Mouse (Mus musculus): ENCODE measurements at regions not wholly inside any gene's neighbourhood (a gene's known extent, or its start where the extent isn't known, plus 50 kb on each side); places are given as distances from the start of the nearest gene placed in this dataset.
A peak's percentile ranks its signal among the peaks of the same experiment; 100 is the strongest.
"Not testable (repeated sequence)": the region's sequence is repeated elsewhere in the genome, so short reads cannot be mapped to it uniquely, and the experiment has no call there.

DNA sequence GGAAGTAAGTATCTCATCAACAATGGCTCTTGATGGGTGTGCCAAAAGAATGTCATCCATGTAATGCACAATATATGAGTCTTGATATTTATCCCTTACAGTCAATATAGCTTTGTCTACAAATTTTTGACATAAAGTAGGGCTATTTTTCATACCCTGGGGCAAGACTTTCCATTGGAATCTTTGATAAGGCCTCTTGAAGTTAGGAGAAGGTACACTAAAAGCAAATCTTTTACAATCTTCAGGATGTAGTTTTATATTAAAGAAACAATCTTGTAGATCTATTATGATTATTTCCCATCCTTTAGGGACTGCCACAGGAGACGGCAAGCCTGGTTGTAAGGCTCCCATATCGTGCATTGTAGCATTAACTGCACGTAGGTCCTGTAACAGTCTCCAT lies 1038.8 kb upstream of the Sel1l start:
- no peak for DNase-seq (ENCODE audit: low spot score in 2 of 2)

DNA sequence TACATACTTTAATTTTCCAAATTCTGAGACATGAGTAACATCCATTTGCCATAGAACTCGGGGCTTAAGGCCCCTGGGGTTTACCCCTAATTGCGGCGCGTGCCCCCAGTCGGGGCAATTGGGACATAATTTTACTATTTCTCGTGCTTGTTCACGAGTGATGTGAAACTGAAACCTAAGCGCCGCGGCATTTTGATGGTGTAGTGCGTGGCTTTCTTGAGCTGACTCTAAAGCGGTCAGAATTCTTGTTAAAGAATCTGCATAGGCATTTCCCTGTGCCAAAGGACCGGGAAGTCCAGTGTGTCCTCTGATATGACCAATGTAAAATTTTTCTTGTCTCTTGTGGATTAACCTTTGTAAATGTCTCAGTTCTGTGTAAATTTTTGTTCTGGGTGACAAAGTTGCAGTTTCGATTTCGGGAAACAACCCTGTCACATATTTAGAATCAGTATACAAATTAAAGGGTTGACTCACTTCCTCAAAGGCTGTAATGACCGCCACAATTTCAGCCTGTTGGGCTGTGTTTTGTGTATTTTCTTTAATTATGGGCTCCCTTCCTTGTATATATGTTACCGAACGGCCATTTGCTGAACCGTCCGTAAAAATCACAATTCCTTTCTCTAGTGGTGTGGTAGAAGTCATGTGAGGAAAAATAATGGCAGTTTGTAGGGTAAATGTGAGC lies 1037.6 kb upstream of the Sel1l start:
- DNase-seq (ENCODE audit: low spot score in 2 of 2) = not testable (repeated sequence)

DNA sequence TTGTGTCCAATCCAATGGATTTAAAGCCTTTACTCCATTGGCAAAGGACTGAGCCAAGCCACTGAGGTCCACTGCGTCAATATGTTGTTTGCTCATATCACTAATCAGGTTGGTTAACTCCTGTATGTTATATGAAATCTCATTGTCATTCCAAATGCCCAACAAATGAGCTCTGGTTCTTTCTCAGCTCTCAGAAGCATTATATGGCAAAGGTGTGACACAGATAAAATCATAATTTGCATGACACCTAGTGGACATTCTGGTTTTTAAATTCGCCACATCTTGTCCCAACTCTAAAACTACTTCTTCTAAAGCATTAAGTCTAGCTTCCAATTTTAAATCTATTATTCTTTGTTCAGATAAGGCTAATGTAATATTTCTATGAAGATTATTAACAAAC lies 1035.1 kb upstream of the Sel1l start:
- not testable (repeated sequence) for DNase-seq (ENCODE audit: low spot score in 2 of 2)

DNA sequence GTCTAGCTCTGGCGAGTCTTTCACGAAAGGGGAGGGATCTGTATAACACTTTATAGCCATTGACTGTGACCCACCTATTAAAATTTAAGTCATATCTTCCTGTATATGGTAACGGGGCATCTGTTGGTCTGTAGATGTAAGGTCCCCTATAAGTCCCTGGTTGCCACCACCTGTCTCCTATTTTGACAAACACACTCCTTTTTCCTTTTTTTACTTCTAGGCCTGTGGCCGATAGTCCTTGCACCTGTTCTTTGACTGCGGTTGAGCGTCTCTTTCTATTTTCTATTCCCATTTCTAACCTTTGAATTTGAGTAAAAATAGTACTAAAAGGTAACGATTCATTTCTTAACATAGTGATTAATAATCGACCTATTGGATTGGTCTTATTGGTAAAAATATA lies 1034.1 kb upstream of the Sel1l start:
- DNase-seq (ENCODE audit: low spot score in 2 of 2) = not testable (repeated sequence)

DNA sequence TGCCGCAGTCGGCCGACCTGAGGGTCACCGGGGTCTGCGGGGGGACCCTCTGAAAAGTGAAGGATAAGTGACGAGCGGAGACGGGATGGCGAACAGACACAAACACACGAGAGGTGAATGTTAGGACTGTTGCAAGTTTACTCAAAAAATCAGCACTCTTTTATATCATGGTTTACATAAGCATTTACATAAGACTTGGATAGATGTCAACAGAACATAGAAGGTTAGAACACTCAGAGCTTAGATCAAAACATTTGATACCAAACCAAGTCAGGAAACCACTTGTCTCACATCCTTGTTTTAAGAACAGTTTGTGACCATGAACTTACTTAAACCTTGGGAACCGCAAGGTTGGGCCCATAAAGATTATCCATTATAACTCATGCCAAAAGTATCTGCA lies 1033.6 kb upstream of the Sel1l start:
- not testable (repeated sequence) for DNase-seq (ENCODE audit: low spot score in 2 of 2)

DNA sequence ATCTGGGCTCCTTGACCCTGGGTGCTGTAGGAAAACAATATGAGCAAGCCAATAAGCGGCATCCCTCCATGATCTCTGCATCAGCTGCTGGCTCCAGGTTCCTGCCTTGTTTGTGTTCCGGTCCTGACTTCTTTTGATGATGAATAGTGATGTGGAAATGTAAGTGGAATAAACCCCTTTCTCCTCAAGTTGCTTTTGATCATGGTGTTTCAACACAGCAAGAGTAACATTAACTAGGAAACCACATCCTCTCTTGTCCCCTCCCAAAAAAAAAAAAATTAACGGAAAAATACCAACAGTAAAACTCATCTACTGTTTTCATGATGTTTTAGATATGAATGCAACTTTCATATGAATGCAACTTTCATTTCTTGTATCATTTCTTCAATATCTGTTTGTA lies 1024.6 kb upstream of the Sel1l start:
- no peak for DNase-seq (ENCODE audit: low spot score in 2 of 2)

DNA sequence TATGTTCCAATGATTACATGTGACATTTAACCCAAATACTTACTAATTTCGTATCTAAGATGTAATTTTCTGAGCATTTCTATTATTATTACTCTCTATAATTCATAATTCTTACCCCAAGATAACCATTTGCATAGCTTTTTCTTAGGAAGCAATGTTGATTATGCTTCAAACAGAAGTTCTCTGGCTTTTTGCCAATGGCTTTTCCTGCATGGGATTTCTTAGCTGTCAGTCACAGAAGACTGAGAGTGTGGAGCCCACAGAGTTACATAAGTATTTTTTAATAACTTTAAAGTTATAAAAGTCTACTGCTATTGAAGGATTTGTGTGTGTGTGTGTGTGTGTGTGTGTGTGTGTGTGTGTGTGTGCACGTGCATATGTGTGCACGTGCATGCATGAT lies 1020.4 kb upstream of the Sel1l start:
- no peak for DNase-seq (ENCODE audit: low spot score in 2 of 2)

DNA sequence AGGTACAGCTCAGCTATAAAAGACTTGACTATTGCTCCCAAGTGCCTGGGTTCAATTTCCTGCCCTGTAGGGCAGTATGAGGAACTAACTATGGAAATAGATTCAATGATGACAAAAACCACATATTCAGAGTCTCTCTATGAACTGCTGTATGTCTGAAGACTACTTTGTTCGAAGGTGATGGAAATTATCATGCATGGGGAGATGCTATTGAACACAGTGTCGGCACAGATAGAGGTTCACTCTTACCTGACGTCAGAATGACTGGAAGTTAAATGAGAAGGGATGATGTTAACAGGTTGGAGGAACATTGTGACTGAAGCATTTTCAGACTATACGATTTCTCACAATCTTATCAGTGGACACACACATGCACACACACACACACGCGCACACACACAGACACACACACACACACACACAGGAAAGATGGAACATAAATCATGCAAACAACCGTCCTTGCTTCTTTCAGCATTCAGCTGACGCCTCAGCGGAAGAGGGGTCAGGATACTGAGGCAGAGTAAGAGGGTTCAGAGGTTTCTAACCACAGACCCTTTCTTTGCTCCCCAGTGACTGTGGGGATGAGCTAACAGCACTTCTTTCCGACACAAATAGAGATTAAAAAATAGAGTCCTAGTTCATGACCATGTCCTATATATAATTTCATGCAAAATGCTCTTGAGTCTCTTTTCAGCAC lies 974.3 kb upstream of the Sel1l start:
- DNase-seq (ENCODE audit: low spot score in 2 of 2) = no peak

DNA sequence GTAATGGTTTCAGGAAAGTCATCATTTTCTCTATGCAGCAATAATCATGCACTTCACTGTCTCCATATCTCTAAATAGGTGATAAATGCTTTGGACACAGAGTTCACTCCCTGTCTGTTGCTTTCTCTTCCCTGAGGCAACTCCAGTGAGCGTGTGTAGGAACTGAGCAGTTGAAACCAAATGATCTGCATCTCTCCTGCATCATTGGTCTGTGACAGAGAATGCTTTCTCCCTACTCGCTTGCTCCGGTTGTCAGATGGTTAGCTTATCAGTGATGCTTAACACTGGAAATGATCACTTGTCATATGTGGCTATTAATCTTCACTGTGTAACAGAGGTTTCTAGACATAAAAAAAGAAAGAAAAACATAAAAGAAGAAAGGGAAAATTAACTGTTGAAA lies 969.7 kb upstream of the Sel1l start:
- DNase-seq (ENCODE audit: low spot score in 2 of 2) = no peak

DNA sequence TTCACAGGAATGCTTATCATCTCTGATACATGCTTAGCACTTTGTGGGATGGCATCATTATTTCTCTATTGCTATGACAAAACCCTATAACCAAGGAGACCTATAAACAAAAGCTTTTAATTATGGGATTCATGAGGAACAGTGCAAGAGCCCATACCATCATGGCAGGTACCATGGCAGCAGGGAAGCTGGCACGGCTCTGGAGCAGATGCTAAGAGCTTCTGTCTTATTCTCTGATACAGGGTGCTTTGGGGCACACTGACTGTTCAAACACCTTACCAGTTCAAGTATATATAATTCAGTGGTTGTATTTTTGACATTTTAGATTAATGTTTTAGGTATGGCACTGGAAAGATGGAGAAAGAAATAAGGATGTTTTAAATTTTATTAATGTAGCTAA lies 952.2 kb upstream of the Sel1l start:
- peak in 1 of 2 experiments; percentile 22 for DNase-seq (ENCODE audit: low spot score in 2 of 2)

DNA sequence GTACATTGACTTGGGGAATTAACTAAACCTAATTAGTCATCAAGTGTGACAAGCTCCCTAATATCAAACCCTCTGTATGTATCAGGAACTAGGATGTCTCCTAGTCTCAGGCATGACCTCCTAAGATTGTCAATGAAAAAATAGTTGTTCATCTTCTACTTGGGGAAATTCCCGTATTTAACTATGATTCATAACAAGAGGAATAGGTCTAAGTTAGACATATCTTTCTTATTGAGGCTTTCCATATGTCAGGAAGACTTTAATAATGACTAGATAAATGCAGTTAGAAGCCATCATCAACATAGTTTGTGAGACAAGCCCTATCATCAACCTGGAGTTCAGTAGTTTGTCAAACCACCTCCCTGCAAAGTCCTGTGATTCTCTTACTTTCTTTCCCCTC lies 934.4 kb upstream of the Sel1l start:
- no peak for DNase-seq (ENCODE audit: low spot score in 2 of 2)

DNA sequence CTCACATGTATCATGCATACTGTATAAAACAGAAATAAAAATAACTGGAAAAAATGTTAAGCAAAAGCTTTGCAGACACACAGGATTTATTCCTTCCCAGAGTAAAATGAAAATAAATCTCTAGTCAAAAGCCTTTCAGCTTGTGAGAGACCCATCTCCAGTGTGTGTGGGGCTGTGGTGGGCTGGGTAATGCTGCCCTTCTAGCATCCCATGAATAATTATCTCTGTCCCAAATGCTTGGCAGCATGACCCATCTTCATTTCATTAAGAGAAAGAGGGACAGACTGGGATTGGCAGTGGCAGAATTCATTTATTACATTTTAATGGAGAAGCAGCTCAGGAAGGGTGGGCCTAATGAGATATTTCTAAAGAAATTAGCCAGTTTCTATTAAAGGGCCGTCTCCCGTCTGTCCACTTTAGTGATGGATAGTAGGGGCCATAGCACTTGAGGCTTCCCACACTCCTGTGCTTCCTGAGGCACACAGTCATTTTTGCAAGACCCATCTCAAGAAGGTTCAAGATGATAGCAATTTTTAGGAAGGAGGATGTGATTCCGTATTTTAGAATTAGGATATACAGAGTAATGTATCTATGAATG lies 930.8 kb upstream of the Sel1l start:
- no peak for DNase-seq (ENCODE audit: low spot score in 2 of 2)

DNA sequence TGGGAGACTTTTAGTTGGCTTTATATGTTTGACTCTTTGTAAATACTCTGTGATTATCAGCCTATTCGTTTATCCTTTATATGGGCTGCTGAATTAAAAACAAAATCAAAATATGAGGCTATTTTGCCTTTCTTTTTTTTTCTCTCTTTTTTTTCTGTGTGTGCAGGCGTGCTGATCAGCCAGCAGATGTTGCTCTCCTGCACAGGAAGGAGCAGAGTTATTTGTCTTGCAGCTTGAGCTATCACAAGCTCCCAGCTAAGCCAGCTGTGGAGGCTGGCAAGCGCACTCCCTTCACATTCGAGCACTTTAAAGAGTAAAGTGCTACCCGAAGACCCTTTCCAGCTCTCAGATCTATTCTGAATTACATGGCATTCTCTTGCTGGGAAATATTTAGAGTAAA lies 926.7 kb upstream of the Sel1l start:
- no peak for DNase-seq (ENCODE audit: low spot score in 2 of 2)

DNA sequence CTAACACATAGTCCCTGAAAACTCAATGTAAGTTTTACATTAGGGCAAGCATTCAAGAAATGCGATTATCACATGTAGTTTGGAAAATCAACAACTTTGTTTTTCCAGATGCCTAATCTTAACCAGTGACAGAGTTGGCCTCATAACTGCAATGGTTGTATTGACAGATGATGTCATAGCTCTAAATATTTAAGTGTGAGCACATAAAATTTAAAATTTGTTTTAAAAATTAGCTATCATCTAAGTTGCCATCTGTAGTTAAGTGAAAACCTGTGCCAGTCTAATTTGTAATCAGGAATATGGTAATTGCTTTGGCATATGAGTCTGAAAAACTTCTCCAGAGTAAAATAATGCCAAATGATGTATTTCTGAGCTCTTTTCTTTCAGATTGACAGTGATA lies 899.6 kb upstream of the Sel1l start:
- peak in 1 of 2 experiments; percentile 40 for DNase-seq (ENCODE audit: low spot score in 2 of 2)

DNA sequence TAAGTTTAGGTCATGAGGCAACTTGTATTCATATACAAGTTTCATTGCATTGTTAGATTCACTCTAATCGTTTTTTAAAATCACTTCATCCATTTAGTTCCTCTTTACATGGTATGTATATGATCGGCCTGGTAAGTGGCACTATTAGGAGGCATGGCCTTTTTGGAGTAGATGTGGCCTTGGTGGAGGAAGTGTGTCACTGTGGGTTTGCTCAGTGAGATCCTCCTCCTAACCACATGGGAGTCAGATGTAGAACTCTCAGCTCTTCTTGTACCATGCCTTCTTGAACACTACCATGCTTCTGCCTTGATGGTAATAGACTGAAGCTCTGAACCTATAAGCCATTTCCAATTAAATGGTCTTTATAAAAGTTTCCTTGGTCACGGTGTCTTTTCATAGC lies 891.9 kb upstream of the Sel1l start:
- DNase-seq (ENCODE audit: low spot score in 2 of 2) = no peak

DNA sequence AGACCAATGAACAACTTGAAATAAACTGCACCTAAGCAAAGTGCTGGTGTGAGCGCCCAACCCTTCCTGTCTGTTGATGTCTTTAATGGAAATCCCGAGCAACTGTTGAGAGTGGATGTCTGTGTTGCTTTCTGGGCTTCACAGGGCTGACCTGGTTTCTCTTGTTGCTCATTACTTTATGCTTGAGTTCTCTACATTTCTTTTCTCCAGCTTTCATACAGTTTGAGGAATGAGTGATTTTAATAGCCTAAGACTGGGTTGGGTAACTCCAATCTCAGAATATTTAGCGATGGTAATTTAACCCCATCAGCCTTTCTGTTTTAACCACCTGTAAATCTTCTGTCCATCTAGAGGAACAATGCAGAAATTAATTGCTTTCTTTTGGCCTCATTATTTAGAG lies 890.2 kb upstream of the Sel1l start:
- no peak for DNase-seq (ENCODE audit: low spot score in 2 of 2)

DNA sequence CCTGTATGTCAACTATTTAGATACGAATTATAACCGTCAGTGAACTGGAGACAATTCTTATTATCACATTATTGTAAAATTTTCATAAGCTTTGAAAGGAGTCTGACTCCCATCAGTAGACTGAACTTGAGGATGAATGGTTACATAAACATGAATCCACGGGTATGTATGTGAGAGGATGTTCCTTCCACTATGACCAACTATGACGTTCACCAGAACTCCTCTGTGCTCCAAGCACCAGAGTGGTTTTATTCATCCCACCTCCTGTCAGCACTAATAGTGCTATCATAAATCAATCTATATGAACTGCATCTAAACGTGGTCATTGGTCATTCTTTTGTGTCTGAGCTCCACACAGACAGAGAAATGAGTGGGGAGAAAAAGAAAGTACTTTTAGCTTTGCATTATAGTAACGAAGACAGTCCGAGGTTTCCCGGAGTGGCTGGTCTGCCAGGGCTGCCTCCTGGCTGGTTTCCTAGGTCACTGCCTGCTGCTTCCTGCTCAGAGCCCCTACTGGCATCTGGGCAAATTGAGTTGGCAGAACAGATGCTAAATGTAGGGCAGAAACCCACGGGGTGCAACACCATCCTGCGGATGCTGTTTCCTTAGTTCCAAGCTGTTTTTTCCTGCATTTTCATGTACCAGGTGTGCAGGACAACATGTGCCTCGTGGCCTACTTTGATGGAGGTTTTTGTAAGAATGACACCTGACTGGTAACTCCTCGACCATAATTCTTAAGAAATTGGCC lies 888.8 kb upstream of the Sel1l start:
- DNase-seq (ENCODE audit: low spot score in 2 of 2) = peak; percentile 3 to 46

DNA sequence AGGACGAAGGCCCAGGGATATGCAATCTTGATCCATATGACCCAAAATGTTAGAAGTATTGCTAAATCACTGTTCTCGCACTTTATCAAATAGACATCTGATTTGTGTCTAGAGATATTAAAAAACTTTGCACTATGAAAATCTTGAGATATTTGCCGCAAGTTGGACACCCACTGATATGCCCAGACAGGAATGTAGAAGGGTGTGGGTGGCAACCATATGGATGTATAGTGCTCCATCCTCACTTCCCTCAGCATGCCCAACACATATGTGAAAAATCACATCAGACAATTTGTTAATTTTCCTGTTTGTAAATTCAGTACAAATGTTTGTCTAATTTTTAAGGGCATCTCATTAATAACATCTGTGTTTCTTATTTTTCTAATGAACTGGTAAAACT lies 874.1 kb upstream of the Sel1l start:
- DNase-seq (ENCODE audit: low spot score in 2 of 2) = no peak

DNA sequence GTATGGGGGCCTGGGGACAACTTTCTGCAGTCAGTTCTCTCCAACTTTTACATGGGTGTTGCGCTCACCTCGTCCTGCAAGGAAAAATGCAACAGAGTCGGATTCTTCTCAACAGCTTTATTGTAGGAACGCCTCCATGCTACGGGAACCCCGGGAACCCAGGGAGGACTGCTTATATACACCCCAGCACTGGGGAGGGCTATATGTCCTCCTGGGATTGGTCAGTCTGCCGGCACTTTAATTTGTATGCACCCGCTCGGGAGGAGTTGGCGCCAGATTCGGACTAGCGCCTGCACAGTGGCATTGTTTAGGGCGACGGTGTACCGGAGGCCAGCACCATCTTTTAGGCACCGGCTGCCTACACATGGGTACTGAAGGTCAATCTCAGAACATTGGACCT lies 864.5 kb upstream of the Sel1l start:
- no peak for DNase-seq (ENCODE audit: low spot score in 2 of 2)

DNA sequence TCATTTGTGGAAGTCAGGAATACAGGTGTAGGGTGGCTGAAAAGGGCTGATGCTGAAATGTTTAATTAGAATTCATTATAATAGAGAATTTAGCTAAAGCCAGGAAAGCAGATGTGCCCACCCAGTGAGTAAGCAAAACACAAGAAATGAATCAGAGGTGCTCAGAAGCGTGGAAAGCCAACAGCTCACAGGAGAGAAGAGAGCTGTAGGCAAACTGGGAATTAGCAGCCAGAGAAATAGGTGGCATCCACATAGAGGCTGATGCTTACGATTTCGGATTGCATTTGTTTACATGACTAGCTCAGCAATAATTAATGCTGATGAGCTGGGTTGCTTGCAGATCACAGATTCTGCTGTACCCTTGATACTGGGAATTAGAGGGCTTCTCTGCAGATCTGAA lies 859.5 kb upstream of the Sel1l start:
- no peak for DNase-seq (ENCODE audit: low spot score in 2 of 2)

DNA sequence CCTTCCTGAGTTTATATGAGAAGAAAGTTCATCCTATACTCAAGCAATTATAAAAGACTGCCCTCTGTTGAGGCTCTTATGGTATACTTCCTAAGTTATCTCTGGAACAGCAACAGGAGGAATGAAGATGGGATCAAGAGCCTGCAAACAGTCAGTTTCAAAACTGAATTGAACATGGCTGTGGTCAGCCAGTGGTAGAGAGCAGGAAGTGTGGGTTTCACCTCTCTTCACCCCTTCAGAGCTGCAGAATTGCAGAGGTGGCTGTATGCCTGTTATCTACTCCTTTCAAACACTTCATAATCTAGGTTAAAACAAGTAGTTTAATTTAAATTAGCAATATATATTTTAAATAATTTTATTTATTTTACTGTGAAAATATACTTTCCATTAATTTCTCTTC lies 854.8 kb upstream of the Sel1l start:
- DNase-seq (ENCODE audit: low spot score in 2 of 2) = no peak

DNA sequence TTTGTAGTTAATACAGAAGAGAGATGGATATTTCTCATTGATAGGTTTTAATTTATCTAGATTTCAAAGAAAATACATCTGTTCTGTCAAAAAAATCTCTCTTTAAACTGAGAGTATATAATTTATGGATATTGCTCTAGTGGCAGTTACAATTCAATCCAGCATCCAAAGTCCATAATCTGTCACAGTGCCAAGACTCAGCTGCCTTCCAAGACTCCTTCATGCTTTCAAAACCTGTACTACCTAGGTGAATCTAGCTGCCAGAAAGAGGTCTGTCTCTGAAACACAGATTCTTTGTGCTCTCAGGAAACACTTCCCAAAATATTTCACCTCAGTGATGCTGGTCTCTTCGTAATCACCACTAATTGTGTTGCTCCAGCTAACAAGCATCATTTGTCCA lies 844.0 kb upstream of the Sel1l start:
- DNase-seq (ENCODE audit: low spot score in 2 of 2) = no peak
